Mouse (Mus musculus) cerebral cortex, adult 2 months (tissue): ENCODE measurements around the gene Mdh1.

Experiments
- WGBS: fragments of 180-500 bp; shearing (Covaris S2); methylation state at CpG from one replicate; pipeline ENCODE4 v1.1.7; 2018; 5-methylcytosine and 5-hydroxymethylcytosine counted together

The Mdh1 gene

GRCm38 (mm10) chr11:21571700-21572381, at the start of gene Mdh1, which contains the start of gene Wdpcp:
TSS of gene Mdh1 (minus strand) at chr11:21572367.
TSS of gene Wdpcp (plus strand) at chr11:21572235.
- under 1% methylated on average over 42 of the region's 42 CpGs for WGBS

- 72% methylated on average over 5 of the region's 5 CpGs for WGBS
Measured at GRCm38 (mm10) chr11:21602497-21602896, 30.3 kb upstream of the Mdh1 start.

GRCm38 (mm10) chr11:21583286-21583685, 11.1 kb upstream of the Mdh1 start:
- WGBS: 71% methylated on average over 1 of the region's 1 CpGs

- WGBS: 72% methylated on average over 7 of the region's 7 CpGs
Measured at GRCm38 (mm10) chr11:21581472-21581871, 9.3 kb upstream of the Mdh1 start.

- 4% methylated on average over 10 of the region's 10 CpGs for WGBS
Measured at GRCm38 (mm10) chr11:21570973-21571372, 1.2 kb downstream of the Mdh1 start.

GRCm38 (mm10) chr11:21570109-21570474, 2.1 kb downstream of the Mdh1 start:
- 9% methylated on average over 2 of the region's 2 CpGs for WGBS

GRCm38 (mm10) chr11:21569456-21570108, 2.6 kb downstream of the Mdh1 start:
- WGBS: 11% methylated on average over 3 of the region's 3 CpGs

- 28% methylated on average over 5 of the region's 5 CpGs for WGBS
Measured at GRCm38 (mm10) chr11:21569002-21569401, 3.2 kb downstream of the Mdh1 start.

- 45% methylated on average over 1 of the region's 1 CpGs for WGBS
Measured at GRCm38 (mm10) chr11:21567733-21568132, 4.4 kb downstream of the Mdh1 start.

GRCm38 (mm10) chr11:21566934-21567333, 5.2 kb downstream of the Mdh1 start:
- WGBS: 70% methylated on average over 6 of the region's 6 CpGs

GRCm38 (mm10) chr11:21564681-21565405, 7.3 kb downstream of the Mdh1 start:
- WGBS: 65% methylated on average over 9 of the region's 9 CpGs

GRCm38 (mm10) chr11:21563617-21564325, 8.4 kb downstream of the Mdh1 start:
- WGBS: 37% methylated on average over 4 of the region's 4 CpGs

- WGBS: 45% methylated on average over 5 of the region's 5 CpGs
Measured at GRCm38 (mm10) chr11:21561347-21561746, 10.8 kb downstream of the Mdh1 start.

GRCm38 (mm10) chr11:21559727-21560126, 12.4 kb downstream of the Mdh1 start:
- WGBS: 90% methylated on average over 11 of the region's 11 CpGs

- 84% methylated on average over 3 of the region's 3 CpGs for WGBS
Measured at GRCm38 (mm10) chr11:21552049-21552448, 20.1 kb downstream of the Mdh1 start.

- WGBS: 81% methylated on average over 12 of the region's 12 CpGs
Measured at GRCm38 (mm10) chr11:21550222-21551173, 21.7 kb downstream of the Mdh1 start.

- WGBS: 83% methylated on average over 4 of the region's 4 CpGs
Measured at GRCm38 (mm10) chr11:21549754-21550153, 22.4 kb downstream of the Mdh1 start.

- 77% methylated on average over 2 of the region's 2 CpGs for WGBS
Measured at GRCm38 (mm10) chr11:21549052-21549451, 23.1 kb downstream of the Mdh1 start.

- WGBS: 70% methylated on average over 1 of the region's 1 CpGs
Measured at GRCm38 (mm10) chr11:21546671-21547070, 25.5 kb downstream of the Mdh1 start.

GRCm38 (mm10) chr11:21545021-21545420, 27.1 kb downstream of the Mdh1 start:
- WGBS: 36% methylated on average over 2 of the region's 2 CpGs

- WGBS: 72% methylated on average over 5 of the region's 5 CpGs
Measured at GRCm38 (mm10) chr11:21542731-21543130, 29.4 kb downstream of the Mdh1 start.
